Mouse (Mus musculus): ENCODE data around the gene Cep164. TPM values are rescaled to one million over a fixed set of nuclear protein-coding genes. Genes with fewer than 3 reads are reported as not detected.

Cep164 gene
- polyA plus RNA-seq (2015; fragmentation: Nextera tagmentation; extraction: Ambion mirVana): 14.5 and 18.2 TPM in 2 replicates

DNA sequence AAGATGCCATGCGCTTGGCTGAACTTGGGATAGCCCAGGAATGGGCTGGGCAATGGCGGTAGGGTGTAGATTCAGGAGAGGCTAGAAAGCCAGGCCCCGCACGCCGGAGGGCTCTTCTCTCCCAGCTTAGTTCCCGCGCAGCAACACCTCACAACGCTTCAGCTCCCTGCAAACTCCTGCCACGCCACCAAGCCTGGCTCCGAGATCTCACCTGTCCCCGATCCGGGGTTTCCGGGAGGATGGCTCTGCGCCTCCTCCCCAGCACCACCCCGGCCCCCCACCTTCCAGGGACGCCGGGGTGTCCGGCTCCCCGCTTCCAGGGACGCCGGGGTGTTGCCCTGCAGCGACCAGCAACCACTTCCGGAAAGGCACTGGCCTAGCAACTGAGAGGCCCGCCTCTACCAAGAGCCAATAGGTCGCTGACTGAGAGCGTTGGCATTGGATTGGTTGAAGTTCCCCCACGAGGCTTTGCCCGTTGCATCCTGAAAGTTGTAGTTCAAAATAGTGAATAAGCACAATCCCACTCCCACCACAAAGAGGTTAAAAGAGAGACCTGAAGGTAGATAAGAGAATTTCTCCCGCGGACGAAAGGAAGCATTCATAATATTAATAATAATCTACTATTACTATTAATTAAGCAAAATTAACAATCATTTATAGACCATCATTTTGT lies at the start of gene Cep164:
Cep164 (minus strand) TSS at position 401 of the 673 bp plus-strand sequence.
- Histone ChIP-seq H3K4me3 (peak within 1 kb of the TSS; percentile 87), H3K9ac (replicated peaks) (peak within 1 kb of the TSS; percentile 77), H3K4me1 (peaks cover 11% of the 10 kb centered on the region), H3K27me3 (no peaks in the 10 kb centered on the region), H3K27ac (replicated peaks) (peak within 1 kb of the TSS; percentile 69), H3K4me2 (replicated peaks) (peak within 1 kb of the TSS; percentile 77), H3K36me3 (no peaks in the 10 kb centered on the region), H3K9me3 (no peaks in the 10 kb centered on the region)
- under 1% methylated on average over 31 of the region's 31 CpGs for WGBS
- ATAC-seq (replicated peaks): peak; percentile 97

DNA sequence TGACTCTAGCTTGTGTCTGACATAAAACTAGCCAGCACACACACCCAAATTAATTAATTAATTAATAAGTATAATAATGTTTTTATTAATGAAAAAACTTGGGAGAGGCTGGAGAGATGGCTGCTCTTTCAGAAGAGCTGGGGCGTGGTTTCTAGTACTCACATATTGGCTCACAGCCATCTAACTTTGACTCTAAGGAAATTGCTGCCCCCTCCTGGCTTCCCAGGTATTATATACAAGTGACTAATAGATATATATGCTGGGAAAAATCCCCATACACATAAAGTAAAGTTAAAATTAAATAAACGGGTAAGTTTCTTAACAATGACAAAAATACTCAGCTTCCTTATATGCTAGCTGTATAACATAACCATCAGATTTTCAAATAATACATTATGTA lies 49.4 kb upstream of the Cep164 start:
- Histone ChIP-seq H3K9me3 (no peaks in the 10 kb centered on the region), H3K4me1 (no peaks in the 10 kb centered on the region), H3K9ac (replicated peaks) (no peak overlapping the region), H3K4me3 (no peak overlapping the region), H3K27ac (replicated peaks) (no peak overlapping the region), H3K36me3 (peaks cover 62% of the 10 kb centered on the region), H3K4me2 (replicated peaks) (no peak overlapping the region), H3K27me3 (no peaks in the 10 kb centered on the region)
- WGBS: 73% methylated on average over 2 of the region's 2 CpGs
- ATAC-seq (replicated peaks): no peak

DNA sequence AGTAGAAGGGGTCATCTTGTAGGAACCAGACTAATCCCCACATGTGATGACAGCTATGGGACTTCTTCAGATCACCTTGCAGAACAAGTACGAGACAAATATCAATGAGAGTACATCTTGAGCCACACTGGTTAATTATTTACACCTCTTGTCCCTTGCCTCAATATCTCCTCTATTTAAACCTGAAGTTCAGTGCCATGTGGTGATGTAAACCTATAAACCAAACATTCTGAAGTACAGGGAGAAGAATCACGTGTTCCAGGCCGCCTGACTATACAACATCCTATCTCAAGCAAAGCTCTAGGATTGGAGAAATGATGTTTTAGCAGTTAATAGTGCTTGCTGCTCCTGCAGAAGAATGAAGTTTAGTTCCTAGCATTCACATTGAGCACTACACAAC lies 41.8 kb upstream of the Cep164 start:
- no peaks in the 10 kb centered on the region for H3K4me1 ChIP-seq
- peaks cover 90% of the 10 kb centered on the region for H3K36me3 ChIP-seq
- 91% methylated on average over 3 of the region's 3 CpGs for WGBS
- H3K4me2 ChIP-seq (replicated peaks): no peak overlapping the region
- H3K9me3 ChIP-seq: no peaks in the 10 kb centered on the region
- H3K27ac ChIP-seq (replicated peaks): no peak overlapping the region
- no peak overlapping the region for H3K9ac ChIP-seq (replicated peaks)
- H3K4me3 ChIP-seq: no peak overlapping the region
- ATAC-seq (replicated peaks): no peak
- H3K27me3 ChIP-seq: no peaks in the 10 kb centered on the region

DNA sequence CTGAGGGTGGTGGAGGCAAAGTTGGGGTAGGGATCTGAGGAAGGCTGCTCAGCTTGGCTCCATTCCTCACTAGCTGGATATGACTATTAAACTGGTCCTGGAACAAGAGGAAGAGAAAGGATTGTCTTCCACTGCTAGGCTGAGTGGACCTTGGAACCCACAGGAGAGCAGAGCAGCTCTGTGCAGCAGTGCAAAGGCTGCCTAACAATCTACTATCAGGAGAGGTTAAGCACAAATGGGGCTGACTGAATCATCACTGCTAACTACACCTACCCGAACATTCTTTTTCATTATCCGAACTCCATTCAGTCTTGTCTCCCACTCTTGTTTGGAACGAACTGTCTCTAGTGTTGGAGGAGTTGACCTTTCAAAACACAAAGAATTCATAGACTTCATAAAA lies 40.7 kb upstream of the Cep164 start:
- peaks cover 94% of the 10 kb centered on the region for H3K36me3 ChIP-seq
- H3K27me3 ChIP-seq: no peaks in the 10 kb centered on the region
- no peak overlapping the region for H3K27ac ChIP-seq (replicated peaks)
- no peak for ATAC-seq (replicated peaks)
- 94% methylated on average over 3 of the region's 3 CpGs for WGBS
- no peaks in the 10 kb centered on the region for H3K9me3 ChIP-seq
- H3K4me2 ChIP-seq (replicated peaks): no peak overlapping the region
- H3K9ac ChIP-seq (replicated peaks): no peak overlapping the region
- H3K4me3 ChIP-seq: no peak overlapping the region
- no peaks in the 10 kb centered on the region for H3K4me1 ChIP-seq

DNA sequence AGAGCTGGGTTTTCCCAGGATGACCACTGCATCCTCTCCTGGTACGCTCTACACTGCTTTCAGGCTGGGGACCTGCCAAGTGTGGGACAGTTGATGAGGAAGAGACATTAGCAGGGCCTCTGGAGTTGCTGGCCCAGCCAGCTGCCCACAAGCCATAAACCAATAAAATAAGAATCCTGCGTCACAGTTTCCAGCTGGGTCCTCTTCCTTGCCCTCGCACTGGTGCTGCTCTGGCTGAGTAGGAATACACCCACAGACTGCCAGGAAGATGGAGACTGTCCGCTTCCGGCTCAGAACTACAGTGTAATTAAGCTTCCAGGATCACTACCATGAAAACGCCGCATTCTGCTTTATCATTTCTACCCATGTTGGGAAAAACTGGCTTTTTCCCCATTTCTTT lies 33.3 kb upstream of the Cep164 start:
- no peak overlapping the region for H3K4me2 ChIP-seq (replicated peaks)
- no peak for ATAC-seq (replicated peaks)
- WGBS: 95% methylated on average over 7 of the region's 7 CpGs

DNA sequence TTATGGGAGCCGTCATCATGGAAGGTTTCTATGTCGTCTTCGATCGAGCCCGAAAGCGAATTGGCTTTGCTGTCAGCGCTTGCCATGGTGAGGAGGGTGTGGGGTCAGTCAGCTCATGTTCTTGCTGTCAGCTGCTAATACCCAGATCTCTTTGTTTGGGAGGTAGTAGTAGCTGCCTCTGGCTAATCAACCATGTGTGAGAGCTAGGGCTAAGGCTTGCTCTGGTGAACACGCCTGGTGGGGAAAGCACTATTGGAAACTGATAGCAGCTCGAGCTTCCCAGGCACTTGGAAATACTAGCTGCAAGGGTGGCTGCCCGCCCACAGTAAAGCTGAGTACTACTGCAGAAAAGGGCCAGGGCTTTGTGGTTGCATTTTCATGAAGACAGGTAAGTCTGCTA lies 30.9 kb upstream of the Cep164 start:
- H3K4me2 ChIP-seq (replicated peaks): no peak overlapping the region
- no peak overlapping the region for H3K4me3 ChIP-seq
- H3K4me1 ChIP-seq: no peaks in the 10 kb centered on the region
- no peak overlapping the region for H3K27ac ChIP-seq (replicated peaks)
- WGBS: 97% methylated on average over 10 of the region's 10 CpGs
- H3K9ac ChIP-seq (replicated peaks): no peak overlapping the region
- peaks cover 90% of the 10 kb centered on the region for H3K36me3 ChIP-seq
- no peak for ATAC-seq (replicated peaks)
- H3K9me3 ChIP-seq: no peaks in the 10 kb centered on the region
- no peaks in the 10 kb centered on the region for H3K27me3 ChIP-seq

More for the DNA sequence above, 33.3 kb upstream of the Cep164 start:
- H3K27ac ChIP-seq (replicated peaks): no peak overlapping the region
- H3K9ac ChIP-seq (replicated peaks): no peak overlapping the region
- no peaks in the 10 kb centered on the region for H3K9me3 ChIP-seq
- H3K27me3 ChIP-seq: no peaks in the 10 kb centered on the region
- no peak overlapping the region for H3K4me3 ChIP-seq
- peaks cover 95% of the 10 kb centered on the region for H3K36me3 ChIP-seq
- no peaks in the 10 kb centered on the region for H3K4me1 ChIP-seq

DNA sequence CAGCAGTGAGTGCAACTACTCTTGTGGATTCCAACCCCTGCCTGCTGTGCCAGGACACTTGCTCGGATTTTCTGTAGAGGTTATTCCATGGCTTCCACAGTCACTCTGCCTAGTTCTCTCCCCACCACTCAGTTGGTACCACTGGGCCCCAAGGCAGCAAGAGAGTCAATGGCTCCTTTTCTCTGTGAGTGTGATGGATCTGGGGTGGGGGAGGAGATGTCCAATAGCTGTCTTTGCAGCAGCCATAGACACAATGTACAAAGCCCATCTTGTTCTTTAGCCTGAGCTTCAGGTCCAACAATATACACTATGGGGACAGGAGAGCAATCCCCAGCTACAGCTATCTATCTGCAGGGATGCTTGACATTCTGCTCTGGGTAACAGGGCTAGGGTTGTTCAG lies 25.6 kb upstream of the Cep164 start:
- no peak for ATAC-seq (replicated peaks)
- Histone ChIP-seq H3K27ac (replicated peaks) (no peak overlapping the region), H3K4me1 (peaks cover 15% of the 10 kb centered on the region), H3K9ac (replicated peaks) (no peak overlapping the region), H3K9me3 (no peaks in the 10 kb centered on the region), H3K27me3 (no peaks in the 10 kb centered on the region), H3K4me3 (no peak overlapping the region), H3K4me2 (replicated peaks) (no peak overlapping the region), H3K36me3 (peaks cover 43% of the 10 kb centered on the region)
- WGBS: 90% methylated on average over 1 of the region's 1 CpGs

DNA sequence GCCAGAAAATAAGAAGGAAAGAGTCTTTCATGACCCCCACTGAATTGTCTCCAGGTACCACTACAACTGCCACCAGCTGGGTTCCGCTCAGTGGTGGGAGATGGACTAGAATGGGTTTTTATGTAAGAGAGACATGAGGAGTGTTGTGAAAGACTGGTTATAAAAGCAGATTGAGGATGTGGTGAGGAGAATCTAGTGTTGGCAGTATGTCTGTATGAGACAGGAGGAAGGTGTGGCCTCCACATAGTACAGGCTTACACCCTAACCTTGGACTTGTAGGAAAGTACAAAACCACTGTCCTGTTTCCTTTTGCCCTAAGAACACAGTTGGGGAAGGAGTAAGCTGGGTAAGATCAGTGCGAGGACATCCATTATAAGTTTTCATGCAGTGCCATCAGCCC lies 25.2 kb upstream of the Cep164 start:
- Histone ChIP-seq H3K9me3 (no peaks in the 10 kb centered on the region), H3K27me3 (no peaks in the 10 kb centered on the region), H3K36me3 (peaks cover 39% of the 10 kb centered on the region), H3K27ac (replicated peaks) (no peak overlapping the region), H3K4me1 (peaks cover 17% of the 10 kb centered on the region), H3K4me3 (no peak overlapping the region), H3K4me2 (replicated peaks) (no peak overlapping the region), H3K9ac (replicated peaks) (no peak overlapping the region)
- ATAC-seq (replicated peaks): no peak
- 99% methylated on average over 2 of the region's 2 CpGs for WGBS

DNA sequence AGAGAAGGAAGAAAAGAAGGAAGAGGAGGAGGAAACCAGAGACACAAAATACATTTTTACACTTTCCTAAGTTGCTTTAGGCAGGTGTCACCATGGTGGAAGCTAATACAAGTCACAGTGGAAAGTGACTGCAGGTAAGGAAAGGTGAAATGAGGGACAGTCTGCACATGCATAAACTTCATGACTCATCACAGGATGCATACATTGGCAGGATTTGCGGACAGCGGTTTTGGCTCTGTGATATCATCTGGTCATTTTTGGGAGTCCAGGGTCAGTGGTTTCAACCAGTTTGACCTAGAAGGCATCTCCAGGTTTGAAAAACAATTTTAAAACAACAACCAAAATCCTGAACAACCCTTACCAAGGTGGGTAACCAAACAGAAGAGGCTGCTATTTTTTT lies 23.3 kb upstream of the Cep164 start:
- H3K9ac ChIP-seq (replicated peaks): no peak overlapping the region
- peaks cover 17% of the 10 kb centered on the region for H3K4me1 ChIP-seq
- peaks cover 19% of the 10 kb centered on the region for H3K36me3 ChIP-seq
- H3K4me3 ChIP-seq: no peak overlapping the region
- 96% methylated on average over 2 of the region's 2 CpGs for WGBS
- no peak overlapping the region for H3K27ac ChIP-seq (replicated peaks)
- H3K4me2 ChIP-seq (replicated peaks): no peak overlapping the region
- no peaks in the 10 kb centered on the region for H3K27me3 ChIP-seq
- no peaks in the 10 kb centered on the region for H3K9me3 ChIP-seq
- no peak for ATAC-seq (replicated peaks)

DNA sequence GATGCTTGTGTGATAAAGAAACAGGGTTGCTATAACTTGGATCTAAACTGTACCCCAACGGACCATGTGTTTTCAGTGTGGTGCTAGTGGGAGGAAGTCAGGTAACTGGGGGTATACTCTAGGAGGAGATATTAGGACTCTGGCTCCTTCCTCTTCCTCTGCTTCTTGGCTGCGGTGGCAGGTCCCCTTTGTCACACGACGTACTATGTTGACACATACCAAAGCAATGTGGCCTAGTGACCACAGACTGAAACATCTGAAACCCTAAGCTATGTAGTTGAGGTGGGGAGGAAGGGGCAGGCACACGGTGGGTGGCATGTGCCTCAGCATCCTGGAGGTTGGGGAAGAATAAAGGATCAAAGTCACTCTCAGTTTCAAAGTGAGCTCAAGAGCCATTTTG lies 22.8 kb upstream of the Cep164 start:
- H3K4me2 ChIP-seq (replicated peaks): no peak overlapping the region
- peaks cover 18% of the 10 kb centered on the region for H3K36me3 ChIP-seq
- no peak overlapping the region for H3K4me3 ChIP-seq
- WGBS: 78% methylated on average over 5 of the region's 5 CpGs
- H3K4me1 ChIP-seq: peaks cover 17% of the 10 kb centered on the region
- H3K9me3 ChIP-seq: no peaks in the 10 kb centered on the region
- H3K27me3 ChIP-seq: no peaks in the 10 kb centered on the region
- H3K9ac ChIP-seq (replicated peaks): no peak overlapping the region
- H3K27ac ChIP-seq (replicated peaks): no peak overlapping the region
- no peak for ATAC-seq (replicated peaks)

DNA sequence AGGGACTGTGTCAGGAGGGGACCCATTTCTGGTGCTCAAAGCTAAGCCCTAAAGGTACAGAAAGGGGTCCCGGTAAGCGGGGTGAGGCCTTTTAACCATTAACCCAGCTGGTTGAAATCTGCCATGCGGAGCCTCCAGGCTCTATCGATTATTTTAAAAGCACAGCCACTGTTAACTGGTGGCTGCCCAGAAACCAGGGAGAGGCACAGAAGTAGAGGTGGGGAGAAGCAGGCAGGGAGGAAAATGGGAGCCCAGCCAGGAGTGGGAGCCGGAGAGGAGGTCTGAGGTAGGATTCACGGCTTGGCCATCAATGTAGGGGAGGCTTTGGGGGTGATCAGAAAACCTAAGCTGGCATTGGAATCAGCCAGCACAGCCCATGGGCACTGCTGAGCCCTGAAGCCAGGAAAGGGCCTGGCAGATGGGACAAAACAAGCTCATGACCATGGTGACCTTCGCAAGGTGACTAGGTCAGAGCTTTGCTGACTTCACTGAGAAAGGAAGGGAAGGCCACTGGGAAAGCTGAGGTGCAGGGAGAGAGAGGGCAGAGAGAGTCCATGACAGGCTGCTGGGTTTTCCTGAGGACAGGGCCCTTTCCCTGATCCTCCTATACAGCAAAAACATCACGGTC lies 22.2 kb upstream of the Cep164 start:
- WGBS: 82% methylated on average over 8 of the region's 8 CpGs
- Histone ChIP-seq H3K27ac (replicated peaks) (peak overlapping the region; percentile 27), H3K36me3 (peaks cover 11% of the 10 kb centered on the region), H3K9me3 (no peaks in the 10 kb centered on the region), H3K27me3 (no peaks in the 10 kb centered on the region), H3K4me3 (no peak overlapping the region), H3K9ac (replicated peaks) (no peak overlapping the region), H3K4me1 (peaks cover 17% of the 10 kb centered on the region), H3K4me2 (replicated peaks) (no peak overlapping the region)
- no peak; the same call in 1 of the 2 replicates for ATAC-seq (replicated peaks)

DNA sequence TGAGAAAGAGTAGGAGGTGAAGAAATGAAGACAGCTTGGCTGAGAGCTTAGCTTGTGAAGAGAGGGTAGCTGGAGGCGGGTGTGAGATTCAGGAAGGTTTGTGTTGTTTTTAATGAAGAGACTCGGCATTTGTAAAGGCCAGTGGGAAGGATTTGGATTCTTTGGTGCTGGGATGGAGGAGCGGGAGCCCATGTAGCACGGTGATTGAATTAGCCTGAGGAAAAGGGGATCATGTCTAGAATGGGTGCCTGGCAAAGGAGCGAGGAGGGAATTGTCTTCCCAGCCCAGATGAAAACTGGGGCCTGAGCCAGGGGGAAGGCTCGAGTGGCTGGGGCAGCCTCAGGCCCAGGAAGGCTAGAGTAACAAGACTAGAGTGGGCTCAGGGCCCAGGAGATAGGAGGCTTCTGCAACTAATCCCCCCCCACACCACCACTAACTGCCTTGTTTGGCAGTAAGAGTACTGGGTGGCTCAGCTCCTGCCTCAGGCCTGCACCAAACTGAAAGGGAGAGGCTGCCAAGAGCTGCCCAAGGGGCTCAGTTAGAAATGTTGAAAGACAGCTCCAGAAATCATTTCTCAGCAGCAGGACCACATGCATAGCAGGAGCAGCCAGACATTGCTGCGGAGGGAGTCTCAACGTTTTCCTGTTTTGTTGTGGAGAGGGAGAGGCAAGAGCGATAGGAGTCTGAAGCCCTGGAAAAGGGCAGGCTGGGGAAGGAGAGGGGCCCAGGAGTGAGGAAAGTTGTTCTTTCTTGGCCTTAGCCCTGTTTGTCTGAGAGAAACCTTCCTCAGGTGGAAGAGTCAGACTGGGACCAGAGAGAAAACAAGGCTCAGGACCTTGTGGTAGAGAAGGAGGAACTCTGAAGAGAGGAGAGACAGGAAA lies 21.3 kb upstream of the Cep164 start:
- peak; percentile 60 for ATAC-seq (replicated peaks)
- WGBS: 52% methylated on average over 9 of the region's 9 CpGs

More for the DNA sequence above, 21.3 kb upstream of the Cep164 start:
- Histone ChIP-seq H3K27ac (replicated peaks) (peak overlapping the region; percentile 27), H3K4me2 (replicated peaks) (no peak overlapping the region), H3K4me1 (peaks cover 17% of the 10 kb centered on the region), H3K9ac (replicated peaks) (no peak overlapping the region), H3K27me3 (no peaks in the 10 kb centered on the region), H3K9me3 (no peaks in the 10 kb centered on the region), H3K36me3 (peaks cover 3% of the 10 kb centered on the region; the same call in 1 of the 2 replicates), H3K4me3 (no peak overlapping the region)

All from forebrain, embryonic 15.5 days (tissue).